Mouse (Mus musculus) liver, postnatal 0 days (tissue): ENCODE data around the gene Ptprj. TPM values are rescaled to one million over a fixed set of nuclear protein-coding genes. Genes with fewer than 3 reads are reported as not detected.
A peak's percentile ranks its signal among the peaks of the same experiment; 100 is the strongest.
"Not testable (repeated sequence)": the region's sequence is repeated elsewhere in the genome, so short reads cannot be mapped to it uniquely, and the experiment has no call there.

Experiments
- ATAC-seq: fragments of 200-750 bp; cut with Nextera tagmentation; 2 replicates; pipeline ENCODE4 v1.8.0; 2017; ENCODE audit warnings: mild to moderate bottlenecking, moderate library complexity
- DNase-seq: peaks from one replicate; pipeline ENCODE4 v3.0.0-alpha.2; 2016
- H3K27ac ChIP-seq: fragments of 300-500 bp; sonication (generic); 2 replicates; pipeline ENCODE4 v1.5.1; 2014; ENCODE audit warnings: antibody characterized with exemption, moderate library complexity, mild to moderate bottlenecking, low read depth
- H3K27me3 ChIP-seq: fragments of 300-500 bp; sonication (generic); 2 replicates; pipeline ENCODE4 v1.6.1; 2014; ENCODE audit warnings: low read length, control low read depth, mixed read lengths; ENCODE audit not compliant: insufficient read depth
- H3K36me3 ChIP-seq: fragments of 300-500 bp; sonication (generic); replicated peaks from 2 replicates; pipeline ENCODE4 v1.6.1; 2014; ENCODE audit warnings: mild to moderate bottlenecking, control low read depth, low read length, moderate library complexity, mixed read lengths; ENCODE audit not compliant: insufficient read depth
- H3K4me1 ChIP-seq: fragments of 300-500 bp; sonication (generic); 2 replicates; pipeline ENCODE4 v1.6.1; 2014; ENCODE audit warnings: antibody characterized with exemption, mild to moderate bottlenecking, control low read depth; ENCODE audit not compliant: insufficient read depth
- H3K4me2 ChIP-seq: fragments of 300-500 bp; sonication (generic); 2 replicates; pipeline ENCODE4 v1.6.1; 2014; ENCODE audit warnings: low read depth, mild to moderate bottlenecking, low read length, moderate library complexity, mixed read lengths
- H3K4me3 ChIP-seq: fragments of 300-500 bp; sonication (generic); 2 replicates; pipeline ENCODE4 v1.5.1; 2014; ENCODE audit warnings: low read depth, low read length
- H3K9ac ChIP-seq: fragments of 300-500 bp; sonication (generic); replicated peaks from 2 replicates; pipeline ENCODE4 v1.6.1; 2014; ENCODE audit warnings: mild to moderate bottlenecking, moderate library complexity
- H3K9me3 ChIP-seq: fragments of 300-500 bp; sonication (generic); 2 replicates; pipeline ENCODE4 v1.6.1; 2016; ENCODE audit warnings: mild to moderate bottlenecking, control low read depth, low read length, mixed read lengths
- CTCF ChIP-seq: sonication (generic); IDR thresholded peaks from 2 replicates; pipeline ENCODE4 v1.5.1; 2016; ENCODE audit warnings: antibody characterized with exemption, low read depth
- EP300 ChIP-seq: IDR thresholded peaks from 2 replicates; pipeline ENCODE4 v1.6.1; 2016; ENCODE audit warnings: antibody characterized with exemption, low read depth, mild to moderate bottlenecking
- WGBS: fragments of 180-500 bp; shearing (Covaris S2); extraction: QIAGEN DNeasy Blood & Tissue Kit; methylation state at CpG from one replicate; pipeline ENCODE4 v1.1.7; 2014; ENCODE audit not compliant: insufficient replicate concordance; 5-methylcytosine and 5-hydroxymethylcytosine counted together
- polyA plus RNA-seq: library from polyadenylated mRNA; unstranded; fragments of >200 nt; fragmentation: Nextera tagmentation; extraction: Ambion mirVana; gene quantifications from 2 replicates; pipeline ENCODE4 v1.2.1, GENCODE M21; 2015

Gene Ptprj
- polyA plus RNA-seq, 1 experiment from 2014 or later: 2.8 TPM

DNA sequence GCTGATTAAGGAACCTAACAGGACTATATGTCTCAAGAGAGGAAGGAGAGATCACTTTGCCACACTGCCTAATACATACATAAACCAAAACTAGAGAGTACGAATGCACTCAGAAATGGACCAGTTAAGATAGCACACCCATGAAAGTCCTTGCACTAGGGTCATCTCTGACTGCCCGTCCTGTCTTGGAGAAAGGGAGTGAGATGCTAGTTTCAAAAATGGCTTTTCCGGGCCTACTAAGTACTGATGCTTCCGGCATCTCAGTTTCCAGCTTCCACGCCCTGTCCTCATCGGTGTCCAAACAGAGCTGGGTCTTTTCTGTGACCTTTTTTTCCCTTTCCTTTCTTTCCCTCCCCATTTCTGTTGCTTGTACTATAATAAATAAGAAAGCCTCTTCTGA, 4.0 kb downstream of the Ptprj start:
- 83% methylated on average over 6 of the region's 6 CpGs for WGBS
- H3K9ac ChIP-seq: no peak overlapping the region
- peak overlapping the region; percentile 57 for H3K27ac ChIP-seq
- no peaks in the 10 kb centered on the region for H3K9me3 ChIP-seq
- peak overlapping the region; percentile 6 for H3K4me2 ChIP-seq
- no peak overlapping the region for H3K4me3 ChIP-seq
- TF ChIP-seq EP300 (no peak), CTCF (no peak)
- peak; percentile 9 for DNase-seq
- H3K27me3 ChIP-seq: no peaks in the 10 kb centered on the region
- no peak for ATAC-seq
- H3K4me1 ChIP-seq: peaks cover 43% of the 10 kb centered on the region
- no peaks in the 10 kb centered on the region for H3K36me3 ChIP-seq

DNA sequence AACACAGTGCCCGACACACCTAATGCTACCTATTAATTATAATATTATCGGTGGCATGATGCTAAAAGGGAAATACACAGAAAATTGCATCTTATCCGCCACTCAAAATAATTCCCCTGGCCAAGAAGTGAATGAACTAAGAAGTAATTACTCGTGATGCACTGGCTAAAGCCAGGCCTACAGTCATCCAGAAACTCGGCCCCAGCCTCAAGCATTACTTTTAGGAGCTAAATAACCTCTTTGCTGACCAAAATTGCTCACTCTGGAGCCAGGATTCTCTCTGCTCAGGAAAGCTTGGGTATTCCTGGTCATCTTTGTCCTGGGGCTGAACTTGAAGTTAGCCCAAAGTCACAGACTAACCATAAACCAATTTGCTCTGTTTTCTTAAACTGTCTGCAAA, 4.7 kb downstream of the Ptprj start:
- Histone ChIP-seq H3K36me3 (no peaks in the 10 kb centered on the region), H3K9ac (no peak overlapping the region), H3K4me1 (peaks cover 36% of the 10 kb centered on the region), H3K4me2 (0 out of 2 replicates have a peak overlapping the region, but pooled peaks have one; percentile 70), H3K27ac (peak overlapping the region; percentile 57; the same call in 1 of the 2 replicates), H3K4me3 (no peak overlapping the region), H3K27me3 (no peaks in the 10 kb centered on the region), H3K9me3 (no peaks in the 10 kb centered on the region)
- no peak for ATAC-seq
- peak; percentile 6 for DNase-seq
- no peak for TF ChIP-seq EP300
- no peak for TF ChIP-seq CTCF
- WGBS: 74% methylated on average over 5 of the region's 5 CpGs

DNA sequence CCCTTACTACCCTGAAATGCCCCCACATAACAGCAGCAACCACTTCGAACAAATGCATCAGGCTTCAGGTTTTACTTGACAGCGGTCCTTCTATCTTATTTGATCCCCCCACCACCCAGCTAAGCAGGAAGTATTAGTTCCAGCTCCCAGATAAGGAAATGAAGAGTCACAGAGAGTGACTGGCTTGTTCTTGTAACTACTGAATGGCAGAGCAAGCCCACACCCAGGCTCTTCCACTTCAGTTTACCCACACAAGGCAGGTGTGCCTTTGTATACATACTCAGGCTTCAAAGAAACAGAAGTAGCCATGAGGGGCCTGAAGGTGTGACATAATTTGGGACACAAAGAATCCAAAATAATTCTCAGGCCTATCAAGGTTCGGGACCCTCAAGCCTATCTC, 5.3 kb downstream of the Ptprj start:
- peak overlapping the region; percentile 57; the same call in 1 of the 2 replicates for H3K27ac ChIP-seq
- peak overlapping the region; percentile 70 for H3K4me2 ChIP-seq
- WGBS: 30% methylated on average over 3 of the region's 3 CpGs
- H3K36me3 ChIP-seq: no peaks in the 10 kb centered on the region
- peaks cover 35% of the 10 kb centered on the region for H3K4me1 ChIP-seq
- TF ChIP-seq EP300 (no peak), CTCF (no peak)
- H3K4me3 ChIP-seq: no peak overlapping the region
- ATAC-seq (no peak), DNase-seq (peak; percentile 9)
- H3K27me3 ChIP-seq: no peaks in the 10 kb centered on the region
- H3K9ac ChIP-seq: peak overlapping the region; percentile 46; the same call in 1 of the 2 replicates
- no peaks in the 10 kb centered on the region for H3K9me3 ChIP-seq

DNA sequence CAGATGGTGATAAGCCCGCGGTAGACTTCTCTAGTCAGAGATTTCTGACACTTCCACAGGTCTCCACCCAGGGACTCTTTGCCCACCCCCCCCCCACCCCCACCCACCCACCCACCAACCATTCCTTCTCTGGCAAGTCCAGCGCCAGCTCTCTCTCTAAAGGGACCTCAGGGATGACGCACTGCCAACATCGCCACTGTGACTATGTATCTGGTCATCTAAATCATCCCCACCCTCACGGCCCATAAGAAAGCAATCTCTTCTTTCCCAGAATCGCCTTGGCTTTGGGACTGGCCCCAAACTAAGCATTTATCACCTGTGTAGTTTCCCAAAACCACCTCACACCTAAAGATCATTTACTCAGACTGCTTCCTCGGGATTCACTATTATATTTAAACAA, 5.9 kb downstream of the Ptprj start:
- H3K4me3 ChIP-seq: peak overlapping the region; percentile 30
- WGBS: 46% methylated on average over 8 of the region's 8 CpGs
- no peaks in the 10 kb centered on the region for H3K36me3 ChIP-seq
- DNase-seq (peak; percentile 4), ATAC-seq (no peak)
- H3K27ac ChIP-seq: peak overlapping the region; percentile 62
- H3K27me3 ChIP-seq: no peaks in the 10 kb centered on the region
- no peaks in the 10 kb centered on the region for H3K9me3 ChIP-seq
- peaks cover 35% of the 10 kb centered on the region for H3K4me1 ChIP-seq
- no peak for TF ChIP-seq CTCF
- TF ChIP-seq EP300: no peak
- H3K9ac ChIP-seq: peak overlapping the region; percentile 48
- H3K4me2 ChIP-seq: peak overlapping the region; percentile 70

DNA sequence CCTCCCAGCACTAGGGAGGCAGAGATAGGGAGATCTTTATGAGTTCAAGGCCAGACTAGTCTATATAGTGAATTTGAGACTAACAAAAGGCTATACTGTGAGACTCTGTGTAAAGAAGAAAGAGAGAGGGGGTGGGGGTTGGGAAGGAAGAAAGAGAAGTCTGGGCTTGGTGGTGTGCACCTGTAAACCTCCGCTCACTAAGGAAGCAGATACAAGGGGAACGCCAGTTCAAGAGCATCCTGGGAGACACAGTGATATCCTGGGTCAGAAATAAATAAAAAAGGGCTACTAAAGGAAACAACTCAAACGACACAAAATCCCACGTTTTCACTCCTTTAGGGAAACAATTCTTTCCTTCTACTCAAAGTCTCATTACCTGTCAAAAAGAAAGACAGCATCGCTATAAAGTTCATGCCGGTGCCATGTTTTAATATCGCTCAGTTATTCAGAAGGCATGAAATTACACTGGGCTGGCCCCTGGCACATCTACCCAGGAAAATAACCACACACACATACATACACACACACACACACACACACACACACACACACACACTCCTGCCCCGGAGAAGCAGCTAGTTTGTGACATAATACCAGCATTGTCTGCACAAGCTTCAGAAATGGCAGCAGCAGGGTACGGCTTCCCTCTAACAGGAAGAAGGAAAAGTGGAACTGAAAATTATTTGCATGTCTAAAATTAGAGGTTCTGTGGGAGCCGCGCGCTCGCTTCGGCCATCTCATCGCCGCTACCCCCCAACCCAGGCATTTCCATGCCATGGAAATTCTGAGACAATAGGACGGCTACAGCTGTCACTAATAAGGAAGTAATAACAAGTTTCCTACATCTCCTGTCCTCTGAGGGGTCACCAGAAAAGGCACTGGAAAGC, 6.6 kb downstream of the Ptprj start:
- Histone ChIP-seq H3K27me3 (no peaks in the 10 kb centered on the region), H3K27ac (peak overlapping the region; percentile 62), H3K9ac (peak overlapping the region; percentile 48; the same call in 1 of the 2 replicates), H3K4me1 (peaks cover 37% of the 10 kb centered on the region), H3K4me3 (peak overlapping the region; percentile 30), H3K36me3 (no peaks in the 10 kb centered on the region), H3K4me2 (peak overlapping the region; percentile 70), H3K9me3 (no peaks in the 10 kb centered on the region)
- DNase-seq (peak; percentile 26), ATAC-seq (peak; percentile 9; the same call in 1 of the 2 replicates)
- 36% methylated on average over 17 of the region's 17 CpGs for WGBS
- TF ChIP-seq CTCF (no peak), EP300 (no peak)

DNA sequence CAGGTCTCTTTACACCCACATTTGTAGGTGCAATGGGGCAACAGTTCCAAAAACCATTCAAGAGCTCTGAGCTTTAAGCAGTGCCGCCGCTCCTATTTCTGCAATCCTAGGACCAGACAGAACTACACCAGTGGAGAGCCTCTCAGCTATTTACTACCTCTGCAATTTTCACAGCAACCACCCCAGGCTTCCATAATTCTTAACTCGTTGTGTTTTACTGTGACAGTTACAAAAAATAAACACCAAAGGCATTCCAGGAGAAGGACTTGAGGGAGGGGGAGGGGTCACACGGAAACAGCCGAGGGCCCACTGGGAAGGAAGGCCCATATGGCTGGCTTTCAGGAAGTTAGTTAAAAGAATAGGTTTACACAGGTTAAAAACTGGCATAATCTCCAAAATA, 8.3 kb downstream of the Ptprj start:
- TF ChIP-seq CTCF: no peak
- TF ChIP-seq EP300: no peak
- peaks cover 36% of the 10 kb centered on the region for H3K4me1 ChIP-seq
- H3K27ac ChIP-seq: no peak overlapping the region
- H3K36me3 ChIP-seq: no peaks in the 10 kb centered on the region
- ATAC-seq (no peak), DNase-seq (peak; percentile 2)
- no peaks in the 10 kb centered on the region for H3K9me3 ChIP-seq
- H3K4me2 ChIP-seq: no peak overlapping the region
- H3K27me3 ChIP-seq: no peaks in the 10 kb centered on the region
- no peak overlapping the region for H3K9ac ChIP-seq
- H3K4me3 ChIP-seq: no peak overlapping the region
- WGBS: 59% methylated on average over 5 of the region's 5 CpGs

DNA sequence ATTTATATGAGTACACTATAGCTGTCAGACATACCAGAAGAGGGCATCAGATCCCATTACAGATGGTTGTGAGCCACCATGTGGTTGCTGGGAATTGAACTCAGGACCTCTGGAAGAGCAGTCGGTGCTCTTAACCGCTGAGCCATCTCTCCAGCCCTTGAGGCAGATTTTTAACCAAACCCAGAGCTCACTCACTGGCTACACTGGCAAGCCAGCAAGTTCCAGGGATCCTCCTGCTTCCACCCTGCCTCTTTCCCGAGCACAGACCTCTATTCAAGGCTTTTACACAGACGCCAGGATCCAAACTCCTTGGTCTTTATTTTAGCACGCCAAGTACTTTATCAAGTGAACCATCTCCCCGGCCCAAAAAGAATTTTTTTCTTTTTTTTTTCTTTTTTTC, 9.0 kb downstream of the Ptprj start:
- not testable (repeated sequence) for H3K9me3 ChIP-seq, H3K27me3 ChIP-seq, H3K9ac ChIP-seq, H3K4me3 ChIP-seq, ATAC-seq, H3K27ac ChIP-seq, H3K4me2 ChIP-seq, H3K36me3 ChIP-seq, DNase-seq
- peaks cover 42% of the 10 kb centered on the region for H3K4me1 ChIP-seq
- WGBS: 91% methylated on average over 6 of the region's 6 CpGs
